Mouse (Mus musculus): ENCODE measurements around the gene Gm20388.

Gene Gm20388

GRCm38 (mm10) chr8:121082218-121083092, 1171.8 kb downstream of the Gm20388 start:
- DNase-seq, result no peak

DNA sequence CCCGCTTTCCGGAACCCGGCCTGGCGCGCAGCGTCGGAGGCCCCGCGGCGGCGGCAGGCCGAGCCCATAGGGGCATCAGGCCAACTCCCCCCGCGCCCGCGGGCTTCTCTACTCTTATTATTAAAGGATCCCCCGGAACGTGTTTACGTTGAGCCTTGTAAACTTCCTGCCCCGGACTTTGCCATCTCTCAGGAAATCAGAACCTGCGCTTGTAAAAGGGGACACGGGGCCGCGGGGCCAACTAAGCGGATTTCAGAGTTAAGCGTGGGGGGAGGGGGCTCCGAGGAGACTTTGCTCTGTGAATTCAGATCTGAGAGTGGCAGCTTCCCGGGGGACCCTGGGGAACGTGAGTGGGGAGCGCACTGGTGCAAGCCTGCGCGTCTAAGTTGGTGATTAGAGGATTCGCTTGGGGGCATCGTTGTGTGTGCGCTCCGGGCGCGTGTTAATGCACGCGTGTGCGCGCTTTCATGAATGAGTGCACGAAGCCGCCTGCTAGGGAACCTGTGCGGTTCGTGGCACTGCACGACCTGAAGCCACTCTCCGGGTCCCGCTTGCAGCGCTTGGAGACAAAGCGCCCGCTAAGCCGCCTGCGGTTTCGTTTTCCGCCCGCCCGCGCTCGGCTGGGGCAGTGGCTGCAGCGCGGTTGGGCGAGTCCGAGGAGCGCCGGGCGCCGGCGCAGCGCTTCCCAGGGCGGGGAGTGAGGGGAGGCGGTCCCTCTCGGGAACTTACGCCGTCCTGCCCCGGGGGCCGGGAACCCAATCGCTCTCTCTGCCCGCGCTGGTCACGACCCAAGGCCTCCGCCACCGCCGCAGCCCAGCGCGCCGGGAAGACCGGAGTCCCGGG, 1172.7 kb downstream of the Gm20388 start:
- DNase-seq, result no peak

- no peak for DNase-seq
Measured at GRCm38 (mm10) chr8:121083936-121084209, 1173.2 kb downstream of the Gm20388 start.

- DNase-seq, result no peak
Measured at GRCm38 (mm10) chr8:121084210-121084951, 1173.7 kb downstream of the Gm20388 start, which contains the start of gene Foxf1. Gene Foxf1, plus strand, starts transcription at chr8:121084386.

- DNase-seq, result no peak
Measured at GRCm38 (mm10) chr8:121085011-121085410, 1174.4 kb downstream of the Gm20388 start.

DNA sequence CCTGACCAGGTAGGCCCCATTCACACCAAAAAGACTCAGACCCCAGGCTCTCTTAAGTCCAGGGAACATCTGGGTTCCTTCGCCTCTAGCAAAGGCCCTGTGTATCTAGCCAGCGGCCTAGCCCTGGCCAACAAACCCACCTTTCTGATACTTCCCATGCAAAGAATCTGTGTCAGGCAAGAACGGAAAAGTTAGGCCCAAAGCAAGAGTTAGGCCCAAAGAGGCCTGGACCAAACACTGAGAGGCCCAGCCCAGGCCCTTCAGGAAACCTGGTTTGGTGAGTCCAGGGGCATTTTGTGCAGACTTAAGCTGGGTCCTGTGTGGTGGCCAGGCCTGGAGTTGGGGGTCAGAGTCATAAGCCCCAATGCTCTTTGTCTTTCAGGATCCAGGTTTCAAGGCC, 1174.9 kb downstream of the Gm20388 start:
- no peak for DNase-seq

GRCm38 (mm10) chr8:121086004-121086900, 1175.6 kb downstream of the Gm20388 start:
- DNase-seq, result no peak

DNA sequence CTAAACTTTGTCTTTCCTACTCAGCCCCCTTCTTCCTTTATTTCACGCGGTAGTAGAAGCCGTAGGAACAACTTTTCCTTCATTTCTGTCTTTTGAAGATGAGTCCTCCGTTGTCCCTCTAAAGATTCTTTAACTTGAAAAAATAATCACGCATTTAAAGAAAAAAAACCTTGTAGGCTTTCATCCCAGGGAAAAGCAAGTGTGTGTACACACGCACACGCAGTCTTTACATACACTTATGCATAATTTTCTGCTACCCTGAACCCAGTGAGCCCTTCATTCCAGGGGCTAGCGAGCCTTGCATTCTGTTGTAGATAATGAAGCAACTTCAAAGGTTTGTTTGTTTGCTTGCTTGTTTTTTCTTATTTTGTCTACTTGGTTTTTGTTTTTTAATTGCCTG, 1177.6 kb downstream of the Gm20388 start:
- DNase-seq, result no peak

GRCm38 (mm10) chr8:121088871-121089630, 1178.4 kb downstream of the Gm20388 start:
- DNase-seq, result no peak

DNA sequence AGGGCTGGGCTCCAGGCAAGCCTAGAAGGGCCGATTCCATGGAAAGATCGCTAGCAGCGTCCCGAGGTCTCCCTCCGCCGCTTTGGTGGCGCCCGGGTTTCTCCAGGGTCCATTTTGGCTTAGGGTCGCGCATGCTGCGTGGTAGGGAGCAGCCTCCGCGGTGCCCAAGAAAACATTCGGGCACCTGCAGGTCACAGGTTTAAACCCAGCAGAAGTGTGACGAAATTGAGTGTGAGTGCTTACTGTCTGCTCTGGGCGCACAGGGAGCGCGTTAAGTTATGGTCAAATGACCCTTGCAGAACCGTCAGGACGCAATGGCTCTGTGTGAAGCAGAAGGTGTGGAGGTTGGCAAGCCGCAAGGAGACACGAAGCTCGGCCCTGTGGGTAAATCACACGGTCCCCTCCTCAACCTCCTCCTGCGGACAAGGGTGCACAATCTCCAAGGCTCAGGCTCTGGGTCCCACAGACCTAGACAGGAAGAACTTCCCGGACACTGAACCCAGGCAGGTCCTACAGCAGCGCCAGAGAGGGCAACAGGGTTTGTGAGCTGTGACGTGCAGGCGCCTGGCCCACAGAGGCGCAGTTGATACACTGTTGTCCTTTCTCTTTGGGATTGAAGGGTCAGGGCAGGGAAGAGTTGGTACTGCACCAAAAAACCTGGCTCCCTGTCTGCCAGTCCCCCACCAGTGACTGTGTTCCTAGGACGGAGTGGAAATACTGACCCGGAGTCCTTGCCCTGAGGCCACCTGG, 1179.2 kb downstream of the Gm20388 start:
- no peak for DNase-seq

- no peak for DNase-seq
Measured at GRCm38 (mm10) chr8:121090716-121091115, 1180.1 kb downstream of the Gm20388 start.

DNA sequence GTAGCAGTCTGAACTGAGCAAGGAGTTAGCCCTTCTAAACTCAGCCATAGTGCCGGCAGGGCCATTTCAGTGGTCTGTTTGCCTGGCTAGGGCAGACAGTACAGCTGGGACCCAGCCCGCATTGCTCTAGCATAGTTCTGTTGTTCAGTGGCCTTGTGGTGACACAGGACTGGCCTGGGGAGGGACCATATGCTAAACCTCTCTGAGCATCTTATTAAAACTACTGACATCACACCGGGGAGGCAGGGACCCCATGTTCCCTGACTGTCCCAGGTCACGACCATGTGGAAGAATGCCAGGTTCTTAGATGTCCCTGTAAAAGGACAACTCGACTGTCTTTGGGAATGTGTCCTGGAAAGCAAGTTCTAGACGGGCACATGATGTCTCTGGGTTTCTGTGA, 1181.5 kb downstream of the Gm20388 start:
- DNase-seq, result no peak

GRCm38 (mm10) chr8:121092627-121093026, 1182.0 kb downstream of the Gm20388 start:
- peak; percentile 71 for DNase-seq

GRCm38 (mm10) chr8:121093496-121093895, 1182.9 kb downstream of the Gm20388 start:
- DNase-seq, result no peak

DNA sequence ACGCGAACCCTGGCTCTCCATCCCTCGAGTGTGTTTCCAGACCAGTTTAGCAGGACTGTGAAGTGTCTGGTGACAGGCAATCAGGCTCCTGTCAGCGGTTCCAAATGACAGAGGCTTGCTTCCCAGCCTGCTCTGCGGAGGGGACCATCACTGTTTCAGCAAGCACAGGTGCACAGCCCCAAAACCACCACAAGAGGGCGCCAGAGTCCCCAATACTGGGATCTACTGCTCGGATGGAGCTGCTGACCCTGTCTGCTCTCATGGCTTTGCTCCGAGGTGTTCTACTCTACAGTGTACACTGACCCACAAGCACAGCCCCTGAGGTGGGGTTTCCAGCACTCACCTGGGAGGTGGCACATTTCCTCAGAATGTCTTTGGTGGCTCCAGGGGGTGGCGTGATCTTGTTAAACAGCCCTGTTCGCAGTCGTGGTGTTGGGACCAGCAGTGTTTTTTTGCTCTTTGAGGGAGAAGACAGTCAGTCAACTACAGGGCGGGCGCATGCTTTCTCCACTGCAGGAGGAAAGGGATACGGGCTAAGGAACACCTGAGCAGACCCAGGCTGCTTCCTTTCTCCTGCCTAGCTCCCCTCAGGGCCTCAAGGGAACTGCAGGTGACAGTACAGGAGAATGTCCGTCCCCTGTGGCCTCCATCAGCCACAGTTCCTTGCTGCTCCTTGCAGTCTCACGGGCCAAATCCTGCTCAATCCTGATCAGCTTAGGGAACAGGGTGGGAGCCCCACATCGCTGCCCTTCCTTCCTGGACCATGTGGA, 1193.6 kb downstream of the Gm20388 start:
- DNase-seq, result peak; percentile 72

DNA sequence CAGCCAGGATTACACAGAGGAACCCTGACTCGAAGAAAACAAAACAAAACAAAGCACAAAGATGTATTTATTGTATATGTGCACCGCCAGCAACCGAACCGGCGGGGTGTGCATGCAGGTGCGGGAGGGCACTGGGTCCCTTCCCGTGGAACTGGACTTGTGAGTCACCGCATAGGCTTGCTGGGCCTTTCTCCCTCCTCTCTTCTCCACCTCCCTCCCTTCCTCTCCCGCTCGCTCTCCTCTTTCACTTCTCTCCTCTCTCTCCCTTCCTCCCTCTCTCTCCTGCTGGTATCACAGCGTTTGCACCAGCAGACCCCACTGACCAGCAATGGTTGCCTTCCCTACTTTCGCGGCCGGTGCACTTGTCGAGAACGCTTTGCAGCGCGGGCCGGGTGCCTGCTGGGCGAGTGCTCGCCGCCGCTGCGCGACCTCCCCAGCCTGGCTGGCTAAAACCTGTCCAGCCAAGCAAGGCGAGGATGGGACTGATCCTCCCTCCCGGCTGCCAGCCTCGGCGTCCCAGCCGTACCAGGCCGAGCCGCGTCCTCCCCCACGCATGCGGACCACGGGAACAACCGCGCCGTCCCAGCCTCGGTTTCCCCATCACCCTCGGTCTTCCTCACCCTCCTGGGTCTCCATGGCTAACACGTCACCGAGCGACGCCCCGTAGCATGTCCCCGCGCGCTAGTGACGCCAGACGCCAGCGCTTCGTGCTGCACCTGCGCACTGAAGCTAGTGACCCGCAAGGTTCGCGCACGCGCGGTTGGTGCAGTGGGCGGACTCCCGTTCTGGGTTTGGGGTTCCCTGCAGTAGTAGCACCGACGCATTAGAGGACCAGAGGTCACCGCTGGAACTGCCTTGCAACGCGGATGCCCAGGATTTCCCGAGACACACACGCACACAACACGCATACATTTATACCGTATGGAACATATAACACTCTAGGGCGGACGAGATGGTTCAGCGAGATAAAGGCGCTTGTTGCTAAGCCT, 1197.3 kb downstream of the Gm20388 start, which contains the start of gene Mthfsd:
Mthfsd (minus strand) TSS at position 725 of the 989 bp plus-strand sequence.
- peak; percentile 99 for DNase-seq

- no peak for DNase-seq
Measured at GRCm38 (mm10) chr8:121108657-121109056, 1198.0 kb downstream of the Gm20388 start.

DNA sequence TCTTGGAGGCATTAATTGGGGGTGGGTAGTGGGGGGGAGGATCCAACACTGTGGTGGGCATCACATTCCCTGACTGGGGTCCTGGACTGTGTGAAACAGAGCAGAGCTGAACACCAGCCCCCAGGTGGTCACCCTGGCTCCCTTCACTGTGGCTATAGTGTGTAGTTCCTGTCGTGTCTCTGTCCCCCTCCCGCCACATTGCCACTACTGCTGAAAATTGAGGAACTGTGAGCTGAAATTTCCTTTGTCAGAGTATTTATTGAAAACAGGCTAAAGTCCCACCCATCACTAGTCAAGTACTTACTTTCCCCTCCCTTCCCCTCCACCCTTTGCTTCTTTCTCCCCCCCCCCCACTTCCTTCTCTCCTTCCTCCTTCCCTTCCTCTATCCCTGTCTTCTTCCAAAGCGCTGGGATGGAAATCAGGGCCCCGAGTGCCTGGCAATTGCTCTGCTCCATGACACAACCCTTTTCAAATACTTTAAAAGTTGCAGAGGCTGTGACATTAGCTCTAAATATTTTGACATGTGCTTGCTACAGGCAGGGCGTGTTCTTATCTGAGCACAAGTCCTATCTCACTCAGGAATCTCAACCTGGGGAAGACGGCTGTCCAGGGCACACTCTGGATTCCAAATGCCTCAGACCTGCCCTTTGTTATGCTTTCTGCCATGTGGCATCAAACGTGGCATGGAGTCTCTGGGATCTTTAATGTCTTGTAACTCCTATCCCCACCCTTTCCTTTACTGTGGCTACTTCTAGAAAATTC, 1200.7 kb downstream of the Gm20388 start:
- no peak for DNase-seq
